Mouse (Mus musculus) myocyte (in vitro differentiated cells): ENCODE data around the gene Plscr2. TPM values are rescaled to one million over a fixed set of nuclear protein-coding genes. Genes with fewer than 3 reads are reported as not detected.

ENCODE experiments used
- H3K27me3 ChIP-seq: one replicate; pipeline ENCODE4 v1.6.1; 2011; ENCODE audit not compliant: control insufficient read depth, insufficient read depth, insufficient read length
- H3K36me3 ChIP-seq: one replicate; pipeline ENCODE4 v1.6.1; 2011; ENCODE audit not compliant: control insufficient read depth, insufficient read depth
- H3K4me2 ChIP-seq: one replicate; pipeline ENCODE4 v1.6.1; 2011; ENCODE audit warnings: low read depth, control low read depth
- H3K4me3 ChIP-seq: one replicate; pipeline ENCODE4 v1.5.1; 2011; ENCODE audit warnings: mild to moderate bottlenecking, control low read depth, moderate library complexity
- H3K79me2 ChIP-seq: one replicate; pipeline ENCODE4 v1.6.1; 2011; ENCODE audit not compliant: control insufficient read depth, insufficient read depth
- H3ac ChIP-seq: one replicate; pipeline ENCODE4 v1.6.1; 2011; ENCODE audit not compliant: control insufficient read depth, insufficient read length
- CEBPB ChIP-seq: IDR thresholded peaks from 2 replicates; pipeline ENCODE4 v1.6.1; 2011; ENCODE audit warnings: mild to moderate bottlenecking, moderate library complexity; ENCODE audit not compliant: poor library complexity, insufficient read depth, severe bottlenecking
- E2F4 ChIP-seq: IDR thresholded peaks from one replicate; pipeline ENCODE4 v1.6.1; 2011; ENCODE audit warnings: mild to moderate bottlenecking, control low read depth, moderate library complexity; ENCODE audit not compliant: insufficient read depth
- MAX ChIP-seq: IDR thresholded peaks from one replicate; pipeline ENCODE4 v1.6.1; 2011; ENCODE audit warnings: low read depth, mild to moderate bottlenecking, control low read depth
- MYOD1 ChIP-seq, 3 experiments: IDR thresholded peaks; one replicate each; pipeline ENCODE4 v1.6.1; 2011; ENCODE audit warnings: control low read depth in 2 of 3, low read depth in 2 of 3, mild to moderate bottlenecking in 2 of 3, moderate library complexity in 1 of 3; ENCODE audit not compliant: insufficient read length in 2 of 3, control insufficient read depth in 1 of 3
- MYOG ChIP-seq, 3 experiments: IDR thresholded peaks; one replicate each; pipeline ENCODE4 v1.6.1; 2011; ENCODE audit warnings: control low read depth in 2 of 3, low read depth in 2 of 3, mild to moderate bottlenecking in 2 of 3; ENCODE audit not compliant: insufficient read length in 2 of 3, control insufficient read depth in 1 of 3, insufficient read depth in 1 of 3
- POLR2A ChIP-seq: IDR thresholded peaks from one replicate; pipeline ENCODE4 v1.6.1; 2011; ENCODE audit warnings: low read depth, mild to moderate bottlenecking, control low read depth, moderate library complexity; ENCODE audit not compliant: insufficient read length
- POLR2AphosphoS2 ChIP-seq: IDR thresholded peaks from one replicate; pipeline ENCODE4 v1.6.1; 2011; ENCODE audit warnings: low read depth, control low read depth; ENCODE audit not compliant: insufficient read length
- REST ChIP-seq: IDR thresholded peaks from one replicate; pipeline ENCODE4 v1.6.1; 2011; ENCODE audit warnings: mild to moderate bottlenecking, control low read depth, moderate library complexity; ENCODE audit not compliant: insufficient read depth, insufficient read length
- SRF ChIP-seq: IDR thresholded peaks from one replicate; pipeline ENCODE4 v1.6.1; 2011; ENCODE audit warnings: low read depth; ENCODE audit not compliant: control insufficient read depth, insufficient read length
- TCF12 ChIP-seq: IDR thresholded peaks from one replicate; pipeline ENCODE4 v1.6.1; 2011; ENCODE audit warnings: mild to moderate bottlenecking, control low read depth; ENCODE audit not compliant: poor library complexity, insufficient read depth, severe bottlenecking
- TCF3 ChIP-seq: IDR thresholded peaks from one replicate; pipeline ENCODE4 v1.6.1; 2011; ENCODE audit warnings: low read depth, control low read depth; ENCODE audit not compliant: insufficient read length
- USF1 ChIP-seq: IDR thresholded peaks from one replicate; pipeline ENCODE4 v1.6.1; 2011; ENCODE audit warnings: low read depth, mild to moderate bottlenecking, control low read depth, moderate library complexity
- polyA plus RNA-seq: library from polyadenylated mRNA; unstranded; fragments of >200 nt; fragmentation: generic; extraction: Trizol; gene quantifications from one replicate; pipeline ENCODE4 v1.2.1, GENCODE M21; 2012; ENCODE audit warnings: missing spikeins

The Plscr2 gene
- polyA plus RNA-seq = 3.2 TPM

- H3K4me2 ChIP-seq = peak within 1 kb of the TSS; percentile 78
- TF ChIP-seq MYOD1 (IDR thresholded peaks at IDR 0.05; ENCODE audit: control insufficient read depth in 1 of 3, insufficient read length in 2 of 3, low read depth in 2 of 3) (no peak), REST (no peak), POLR2AphosphoS2 (no peak), CEBPB (no peak), TCF12 (no peak), POLR2A (no peak), TCF3 (no peak), SRF (no peak), MAX (no peak), MYOG (IDR thresholded peaks at IDR 0.05; ENCODE audit: control insufficient read depth in 1 of 3, insufficient read depth in 1 of 3, insufficient read length in 2 of 3, low read depth in 2 of 3) (no peak)
- no peaks in the 10 kb centered on the region for H3K27me3 ChIP-seq
- H3K36me3 ChIP-seq = peaks cover 1% of the 10 kb centered on the region
- peaks cover 13% of the 10 kb centered on the region for H3K79me2 ChIP-seq
- H3K4me3 ChIP-seq = peak within 1 kb of the TSS; percentile 16
- no peak within 1 kb of the TSS for H3ac ChIP-seq
Measured at GRCm38 (mm10) chr9:92275486-92276207, at the start of gene Plscr2. Gene Plscr2, plus strand, starts transcription at chr9:92275602.

- H3K4me2 ChIP-seq = no peak overlapping the region
- H3K27me3 ChIP-seq = no peaks in the 10 kb centered on the region
- H3K79me2 ChIP-seq = no peaks in the 10 kb centered on the region
- no peak for TF ChIP-seq MYOD1 (IDR thresholded peaks at IDR 0.05; ENCODE audit: control insufficient read depth in 1 of 3, insufficient read length in 2 of 3, low read depth in 2 of 3)
- TF ChIP-seq CEBPB = no peak
- TF ChIP-seq SRF = no peak
- no peak for TF ChIP-seq MAX
- TF ChIP-seq MYOG (IDR thresholded peaks at IDR 0.05; ENCODE audit: control insufficient read depth in 1 of 3, insufficient read depth in 1 of 3, insufficient read length in 2 of 3, low read depth in 2 of 3) = no peak
- TF ChIP-seq USF1 = no peak
- no peak for TF ChIP-seq TCF3
- no peak for TF ChIP-seq TCF12
- TF ChIP-seq REST = no peak
- TF ChIP-seq E2F4 = no peak
- TF ChIP-seq POLR2AphosphoS2 = no peak
- no peak for TF ChIP-seq POLR2A
- H3K4me3 ChIP-seq = no peak overlapping the region
- no peak overlapping the region for H3ac ChIP-seq
- no peaks in the 10 kb centered on the region for H3K36me3 ChIP-seq
Measured at GRCm38 (mm10) chr9:92226127-92226655, 49.2 kb upstream of the Plscr2 start.

- TF ChIP-seq USF1 (no peak), SRF (no peak)
- no peaks in the 10 kb centered on the region for H3K36me3 ChIP-seq
- no peaks in the 10 kb centered on the region for H3K27me3 ChIP-seq
- H3ac ChIP-seq = no peak overlapping the region
- no peak overlapping the region for H3K4me3 ChIP-seq
- no peaks in the 10 kb centered on the region for H3K79me2 ChIP-seq
- H3K4me2 ChIP-seq = no peak overlapping the region
Measured at GRCm38 (mm10) chr9:92226795-92227194, 48.6 kb upstream of the Plscr2 start.

GRCm38 (mm10) chr9:92228867-92229832, 46.3 kb upstream of the Plscr2 start:
- H3K36me3 ChIP-seq = no peaks in the 10 kb centered on the region
- no peaks in the 10 kb centered on the region for H3K79me2 ChIP-seq
- no peak for TF ChIP-seq SRF
- TF ChIP-seq MYOD1 (IDR thresholded peaks at IDR 0.05; ENCODE audit: control insufficient read depth in 1 of 3, insufficient read length in 2 of 3, low read depth in 2 of 3) = no peak
- no peak for TF ChIP-seq TCF3
- TF ChIP-seq POLR2AphosphoS2 = no peak
- no peak for TF ChIP-seq USF1
- no peak for TF ChIP-seq TCF12
- no peak for TF ChIP-seq REST
- no peak for TF ChIP-seq E2F4
- TF ChIP-seq MAX = no peak
- no peak for TF ChIP-seq MYOG (IDR thresholded peaks at IDR 0.05; ENCODE audit: control insufficient read depth in 1 of 3, insufficient read depth in 1 of 3, insufficient read length in 2 of 3, low read depth in 2 of 3)
- no peaks in the 10 kb centered on the region for H3K27me3 ChIP-seq
- H3K4me3 ChIP-seq = no peak overlapping the region
- H3ac ChIP-seq = no peak overlapping the region
- H3K4me2 ChIP-seq = no peak overlapping the region
